Mouse (Mus musculus) heart, embryonic 10.5 days (tissue): ENCODE results near the gene 3110009E18Rik. TPM values are rescaled to one million over a fixed set of nuclear protein-coding genes. Genes with fewer than 3 reads are reported as not detected.

Experiments used
- DNase-seq: peaks from one replicate; pipeline ENCODE4 v3.0.0-alpha.2; 2017; ENCODE audit warnings: low spot score
- H3K27ac ChIP-seq: fragments of 300-500 bp; sonication (generic); 2 replicates; pipeline ENCODE4 v1.5.1; 2016; ENCODE audit warnings: mild to moderate bottlenecking
- H3K27me3 ChIP-seq: fragments of 300-500 bp; sonication (generic); 2 replicates; pipeline ENCODE4 v1.6.1; 2016; ENCODE audit warnings: mild to moderate bottlenecking; ENCODE audit not compliant: poor library complexity, insufficient read depth, severe bottlenecking
- H3K36me3 ChIP-seq: fragments of 300-500 bp; sonication (generic); 2 replicates; pipeline ENCODE4 v1.6.1; 2016; ENCODE audit warnings: mild to moderate bottlenecking, moderate library complexity
- H3K4me1 ChIP-seq: fragments of 300-500 bp; sonication (generic); 2 replicates; pipeline ENCODE4 v1.6.1; 2016; ENCODE audit warnings: mild to moderate bottlenecking
- H3K4me3 ChIP-seq: fragments of 300-500 bp; sonication (generic); 2 replicates; pipeline ENCODE4 v1.5.1; 2016; ENCODE audit warnings: mild to moderate bottlenecking, moderate library complexity
- H3K9me3 ChIP-seq: fragments of 300-500 bp; sonication (generic); 2 replicates; pipeline ENCODE4 v1.6.1; 2016; ENCODE audit warnings: mild to moderate bottlenecking, moderate library complexity
- WGBS: fragments of 180-500 bp; shearing (Covaris S2); methylation state at CpG from one replicate; pipeline ENCODE4 v1.1.7; 2016; 5-methylcytosine and 5-hydroxymethylcytosine counted together
- polyA plus RNA-seq: library from polyadenylated mRNA; unstranded; fragments of >200 nt; fragmentation: Nextera tagmentation; extraction: Ambion mirVana; gene quantifications from 2 replicates; pipeline ENCODE4 v1.2.1, GENCODE M21; 2016

The 3110009E18Rik gene
- polyA plus RNA-seq, 1 experiment from 2014 or later = 15.0 TPM

DNA sequence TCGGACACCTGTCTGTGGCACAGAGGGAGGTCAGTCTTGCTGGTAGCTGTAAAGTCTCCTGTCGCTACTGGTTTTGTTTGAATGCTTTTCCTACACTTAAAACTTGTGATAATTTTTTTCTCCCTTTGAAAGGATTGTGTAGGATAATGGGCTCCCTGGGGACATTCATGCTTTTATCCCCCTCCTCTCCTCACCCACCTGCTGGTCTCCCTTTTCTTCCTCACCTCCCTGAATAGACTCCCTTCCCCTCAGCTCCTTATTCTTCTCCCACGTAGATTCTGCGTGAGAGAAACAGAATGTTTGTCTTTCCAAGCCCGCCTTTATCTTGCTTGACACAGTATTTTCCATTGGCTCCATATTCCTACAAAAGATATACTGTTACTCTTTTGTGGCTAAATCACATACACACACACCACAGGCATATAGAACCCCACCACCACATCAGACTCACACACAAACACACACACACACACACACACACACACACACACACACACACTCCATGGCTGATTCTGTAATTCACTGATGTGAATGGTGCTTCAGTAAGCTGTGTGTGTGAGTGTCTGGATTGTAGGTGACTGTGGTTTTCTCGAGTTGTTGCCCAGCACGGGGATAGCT is 18.0 kb downstream of the 3110009E18Rik start:
- 38% methylated on average over 7 of the region's 7 CpGs for WGBS
- no peak overlapping the region for H3K27ac ChIP-seq

DNA sequence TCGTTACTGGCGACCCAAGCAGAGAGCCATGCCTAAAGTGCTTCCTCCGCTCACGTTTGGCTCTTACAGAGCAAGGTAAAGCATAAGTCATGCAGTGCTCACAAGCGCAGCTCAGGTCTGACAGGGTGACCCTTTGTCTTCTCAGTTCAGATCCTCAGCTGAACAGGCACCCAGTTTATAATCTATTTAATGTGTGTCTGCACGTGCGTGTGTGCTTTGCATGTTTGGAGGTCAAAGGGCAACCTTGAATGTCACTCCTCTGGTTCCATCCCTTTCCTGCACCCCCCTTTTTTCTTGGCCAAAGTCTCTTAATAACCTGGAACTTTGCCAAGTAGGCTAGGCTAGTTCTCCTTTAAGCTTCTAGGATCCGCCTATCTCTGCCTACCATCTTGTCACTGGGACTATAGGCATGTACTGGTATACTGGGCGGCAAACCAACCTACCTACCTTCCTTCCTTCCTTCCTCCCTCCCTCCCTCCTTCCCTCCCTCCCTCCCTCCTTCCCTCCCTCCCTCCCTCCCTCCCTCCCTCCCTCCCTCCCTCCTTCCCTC is 19.2 kb downstream of the 3110009E18Rik start:
- H3K27me3 ChIP-seq = no peaks in the 10 kb centered on the region
- H3K36me3 ChIP-seq = no peaks in the 10 kb centered on the region
- H3K27ac ChIP-seq = no peak overlapping the region
- no peak for DNase-seq
- H3K4me3 ChIP-seq = no peak overlapping the region
- no peaks in the 10 kb centered on the region; the same call in 1 of the 2 replicates for H3K4me1 ChIP-seq
- no peaks in the 10 kb centered on the region for H3K9me3 ChIP-seq
- 83% methylated on average over 9 of the region's 9 CpGs for WGBS

More for the DNA sequence above, 18.0 kb downstream of the 3110009E18Rik start:
- H3K4me3 ChIP-seq = no peak overlapping the region
- H3K9me3 ChIP-seq = no peaks in the 10 kb centered on the region
- no peak for DNase-seq
- no peaks in the 10 kb centered on the region for H3K27me3 ChIP-seq
- no peaks in the 10 kb centered on the region; the same call in 1 of the 2 replicates for H3K4me1 ChIP-seq
- no peaks in the 10 kb centered on the region for H3K36me3 ChIP-seq

DNA sequence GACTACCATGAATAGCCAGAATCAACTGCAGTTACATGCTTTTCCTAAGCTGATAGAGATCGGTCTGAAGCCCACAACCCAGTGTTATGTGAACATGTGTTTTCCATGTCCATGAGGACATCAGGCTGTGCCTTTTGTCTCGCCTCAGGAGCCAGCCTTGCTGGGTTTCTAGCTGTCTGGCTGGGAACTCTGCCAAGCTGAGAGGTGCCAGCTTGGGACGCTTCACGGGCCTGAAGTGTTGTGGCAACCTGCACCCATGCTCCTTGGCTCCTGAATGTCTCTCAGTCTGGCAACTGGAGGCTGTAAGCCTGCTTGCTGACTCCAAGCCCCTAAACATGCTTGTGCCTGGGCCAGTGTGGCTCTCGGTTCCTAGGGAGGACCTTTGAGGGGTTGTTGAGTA is 21.6 kb downstream of the 3110009E18Rik start:
- H3K27me3 ChIP-seq = no peaks in the 10 kb centered on the region
- no peak for DNase-seq
- no peaks in the 10 kb centered on the region for H3K9me3 ChIP-seq
- H3K36me3 ChIP-seq = no peaks in the 10 kb centered on the region
- 84% methylated on average over 5 of the region's 5 CpGs for WGBS
- H3K27ac ChIP-seq = no peak overlapping the region
- H3K4me3 ChIP-seq = no peak overlapping the region
- no peaks in the 10 kb centered on the region; the same call in 1 of the 2 replicates for H3K4me1 ChIP-seq

DNA sequence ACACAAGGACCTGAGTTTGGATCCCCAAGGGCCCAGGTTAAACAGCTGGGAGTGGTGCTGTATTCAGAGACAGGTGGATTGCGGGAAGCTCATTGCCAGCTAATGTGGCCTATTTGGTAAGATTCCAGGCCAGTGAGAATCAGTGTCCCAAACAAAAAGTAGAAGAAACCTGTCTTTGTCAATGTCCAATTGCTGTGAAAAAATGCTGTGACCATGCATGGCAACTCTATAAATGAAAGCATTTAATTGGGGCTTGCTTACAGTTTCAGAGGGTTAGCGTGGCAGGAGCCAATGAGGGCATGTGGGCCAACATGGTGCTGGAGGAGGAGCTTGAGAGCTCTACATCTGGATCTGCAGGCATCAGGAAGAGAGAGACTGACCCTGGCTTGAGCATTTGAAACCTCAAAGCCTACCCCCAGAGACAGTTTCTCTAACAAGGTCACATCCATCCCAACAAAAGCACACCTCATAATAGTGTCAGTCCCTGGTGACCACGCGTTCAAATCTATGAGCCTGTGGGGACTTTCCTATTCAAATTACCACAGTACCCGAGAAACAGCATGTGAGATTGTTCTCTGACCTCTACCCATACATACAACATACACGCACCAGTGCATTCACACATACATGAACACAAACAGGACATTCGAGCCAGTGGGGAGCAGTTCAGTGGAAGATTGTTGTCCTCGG is 24.7 kb downstream of the 3110009E18Rik start:
- Histone ChIP-seq H3K27me3 (no peaks in the 10 kb centered on the region), H3K9me3 (no peaks in the 10 kb centered on the region), H3K4me3 (no peak overlapping the region), H3K27ac (no peak overlapping the region), H3K36me3 (no peaks in the 10 kb centered on the region), H3K4me1 (no peaks in the 10 kb centered on the region)
- WGBS = 87% methylated on average over 8 of the region's 8 CpGs
- DNase-seq = no peak

DNA sequence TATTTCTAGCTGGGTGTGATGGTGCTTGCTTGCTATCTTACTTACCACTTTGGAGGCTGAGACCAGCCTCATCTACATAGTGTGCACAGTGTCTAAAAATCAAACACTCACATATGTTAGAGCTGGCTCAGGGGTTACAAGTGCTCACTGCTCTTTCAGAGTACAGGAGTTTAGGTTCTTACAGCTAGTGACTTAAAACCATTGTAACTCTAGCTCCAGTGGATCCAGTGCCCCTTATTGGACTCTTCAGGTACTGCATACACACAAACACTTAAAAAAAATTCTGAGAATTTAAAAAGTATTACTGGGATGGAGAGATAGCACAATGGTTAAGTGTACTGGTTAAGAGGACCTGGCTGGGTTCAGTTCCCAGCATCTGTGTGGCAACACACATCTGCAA is 26.0 kb downstream of the 3110009E18Rik start:
- no peaks in the 10 kb centered on the region for H3K9me3 ChIP-seq
- no peak overlapping the region for H3K4me3 ChIP-seq
- no peaks in the 10 kb centered on the region for H3K27me3 ChIP-seq
- no peak for DNase-seq
- H3K4me1 ChIP-seq = no peaks in the 10 kb centered on the region
- no peak overlapping the region for H3K27ac ChIP-seq
- H3K36me3 ChIP-seq = no peaks in the 10 kb centered on the region

DNA sequence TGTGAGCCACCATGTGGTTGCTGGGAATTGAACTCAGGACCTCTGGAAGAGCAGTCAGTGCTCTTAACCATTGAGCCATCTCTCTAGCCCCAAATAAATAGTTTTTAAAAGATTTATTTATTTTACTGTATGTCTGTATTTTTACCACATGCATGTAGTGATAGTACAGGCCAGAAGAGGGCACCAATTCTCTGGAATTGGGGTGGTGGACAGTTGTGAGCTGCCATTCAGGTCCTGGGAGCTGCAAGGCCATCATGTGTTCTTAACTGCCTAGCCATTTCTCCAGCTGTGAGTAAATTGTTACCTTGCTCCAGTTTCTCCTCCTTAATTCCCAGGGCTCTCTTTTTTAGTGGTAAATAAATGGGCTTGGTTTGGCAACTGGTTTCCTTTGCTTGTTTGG is 33.2 kb downstream of the 3110009E18Rik start:
- no peak for DNase-seq
- Histone ChIP-seq H3K27ac (no peak overlapping the region), H3K4me1 (no peaks in the 10 kb centered on the region), H3K4me3 (no peak overlapping the region), H3K27me3 (no peaks in the 10 kb centered on the region), H3K36me3 (no peaks in the 10 kb centered on the region), H3K9me3 (no peaks in the 10 kb centered on the region)

DNA sequence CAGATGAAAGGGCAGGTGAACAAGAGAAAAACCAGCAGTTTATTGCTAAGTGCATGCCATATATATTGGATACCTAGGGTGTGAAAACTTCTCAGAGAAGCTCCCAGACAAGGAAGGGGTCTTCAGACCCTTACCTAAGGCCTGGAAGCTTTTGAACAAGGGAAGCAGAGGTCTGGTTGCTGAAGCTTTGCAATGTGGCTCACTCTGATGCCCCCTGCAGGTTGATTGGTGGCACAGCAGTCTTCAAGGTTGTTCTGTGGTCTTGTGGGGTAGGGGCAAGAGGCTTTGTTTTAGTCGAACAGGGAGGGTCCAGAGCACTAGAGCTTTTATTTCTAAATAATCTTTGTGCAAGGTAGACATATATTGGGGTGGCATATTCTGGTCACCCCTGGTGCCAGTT is 34.3 kb downstream of the 3110009E18Rik start:
- H3K36me3 ChIP-seq = no peaks in the 10 kb centered on the region
- DNase-seq = no peak
- 23% methylated on average over 1 of the region's 1 CpGs for WGBS

DNA sequence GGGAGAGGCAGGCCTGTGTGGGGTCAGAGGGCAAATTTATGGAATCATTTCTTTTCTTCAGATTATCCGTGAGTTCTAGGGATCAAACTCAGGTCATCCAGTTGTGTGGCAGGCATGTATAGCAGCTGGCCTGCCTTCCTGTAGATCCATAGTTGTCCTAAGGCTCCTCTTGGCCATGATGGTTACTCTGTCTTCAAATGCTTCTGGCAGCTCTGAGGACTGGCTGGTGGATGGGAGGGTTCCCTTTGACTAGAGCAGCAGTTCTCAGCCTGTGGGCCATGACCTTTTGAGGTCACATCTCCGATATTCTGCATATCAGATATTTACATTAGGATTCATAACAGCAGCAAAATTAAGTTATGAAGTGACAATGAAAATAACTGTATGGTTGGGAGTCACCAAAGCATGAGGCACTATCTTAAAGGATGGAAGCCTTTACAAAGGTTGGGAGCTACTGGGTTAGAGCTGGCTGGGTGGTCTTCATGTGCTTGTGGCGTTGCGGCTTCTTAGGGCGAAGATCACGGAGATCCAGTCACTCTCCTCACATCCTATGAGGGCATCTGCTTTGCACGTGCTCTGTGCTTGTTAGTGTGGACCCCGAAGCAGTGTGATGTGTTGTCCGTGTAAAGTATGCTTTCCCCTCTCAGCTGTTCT is 37.6 kb downstream of the 3110009E18Rik start:
- WGBS = 87% methylated on average over 9 of the region's 9 CpGs
- Histone ChIP-seq H3K36me3 (no peaks in the 10 kb centered on the region), H3K27me3 (no peaks in the 10 kb centered on the region), H3K9me3 (no peaks in the 10 kb centered on the region), H3K4me1 (no peaks in the 10 kb centered on the region), H3K27ac (no peak overlapping the region), H3K4me3 (no peak overlapping the region)
- DNase-seq = no peak

More for the DNA sequence above, 34.3 kb downstream of the 3110009E18Rik start:
- Histone ChIP-seq H3K27ac (no peak overlapping the region), H3K4me3 (no peak overlapping the region), H3K9me3 (no peaks in the 10 kb centered on the region), H3K4me1 (no peaks in the 10 kb centered on the region), H3K27me3 (no peaks in the 10 kb centered on the region)

DNA sequence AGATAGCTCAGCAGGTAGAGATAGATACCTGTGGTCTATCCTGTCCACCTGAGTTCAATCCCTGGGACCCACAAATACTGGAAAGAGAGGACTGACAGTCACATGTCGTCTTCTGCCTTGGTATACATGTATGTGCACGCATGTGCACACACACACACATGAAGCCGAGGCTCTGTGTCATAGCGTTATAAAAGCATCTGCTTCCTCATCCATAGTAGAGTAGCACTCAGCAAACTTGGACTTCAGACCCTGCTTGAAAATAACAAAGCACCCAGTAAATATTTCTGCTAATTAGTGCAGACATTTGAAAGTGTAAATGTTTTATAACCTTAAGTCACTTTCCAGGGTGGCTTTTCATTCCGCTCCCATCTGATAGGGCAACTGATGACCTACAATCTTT is 40.5 kb downstream of the 3110009E18Rik start:
- Histone ChIP-seq H3K9me3 (no peaks in the 10 kb centered on the region), H3K27ac (no peak overlapping the region), H3K36me3 (no peaks in the 10 kb centered on the region), H3K4me3 (no peak overlapping the region), H3K27me3 (no peaks in the 10 kb centered on the region), H3K4me1 (no peaks in the 10 kb centered on the region)
- 89% methylated on average over 5 of the region's 5 CpGs for WGBS
- DNase-seq = no peak

DNA sequence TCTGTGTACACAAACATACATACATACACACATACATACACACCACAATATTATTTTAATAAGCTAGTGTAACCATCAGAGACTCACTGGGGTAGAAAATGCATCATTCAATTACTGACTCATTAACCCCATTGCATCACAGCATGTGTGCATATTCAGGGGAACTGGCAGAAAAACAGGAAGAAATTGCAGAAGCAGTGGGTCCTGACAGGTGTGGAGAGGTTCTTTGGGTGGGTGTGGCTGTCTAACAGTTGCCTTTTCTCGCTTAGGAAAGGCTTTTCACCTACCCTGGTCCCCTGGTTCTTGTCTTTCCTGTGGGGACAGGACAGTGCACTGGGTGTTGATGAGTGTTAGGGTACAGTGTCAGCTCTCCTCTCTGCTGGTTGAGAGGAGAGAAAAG is 41.6 kb downstream of the 3110009E18Rik start:
- WGBS = 50% methylated on average over 1 of the region's 1 CpGs

DNA sequence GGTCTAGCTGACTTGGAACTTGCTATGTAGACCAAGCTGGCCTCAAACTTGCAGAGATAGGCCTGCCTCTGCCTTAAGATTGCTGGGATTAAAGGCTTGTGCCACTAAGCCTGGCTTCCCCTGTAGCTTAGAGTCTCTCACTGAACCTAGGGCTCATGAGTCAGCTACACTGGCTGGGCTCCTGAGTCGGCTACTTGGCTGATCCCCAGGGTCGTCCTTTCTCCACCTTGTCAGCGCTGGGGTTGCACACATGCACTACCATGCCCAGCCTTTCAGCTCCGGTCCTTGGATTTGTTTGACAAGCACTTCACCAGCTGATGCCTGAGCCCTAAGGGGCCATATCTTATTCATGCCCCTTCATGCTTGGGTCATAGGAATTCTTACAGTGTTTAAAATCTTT is 47.0 kb downstream of the 3110009E18Rik start:
- H3K9me3 ChIP-seq = no peaks in the 10 kb centered on the region
- DNase-seq = no peak
- no peaks in the 10 kb centered on the region for H3K4me1 ChIP-seq
- H3K27me3 ChIP-seq = no peaks in the 10 kb centered on the region
- 64% methylated on average over 4 of the region's 4 CpGs for WGBS
- no peak overlapping the region for H3K4me3 ChIP-seq
- no peaks in the 10 kb centered on the region for H3K36me3 ChIP-seq
- H3K27ac ChIP-seq = no peak overlapping the region

More for the DNA sequence above, 41.6 kb downstream of the 3110009E18Rik start:
- no peaks in the 10 kb centered on the region for H3K36me3 ChIP-seq
- no peak overlapping the region for H3K4me3 ChIP-seq
- no peaks in the 10 kb centered on the region for H3K27me3 ChIP-seq
- no peak overlapping the region for H3K27ac ChIP-seq
- DNase-seq = no peak
- H3K9me3 ChIP-seq = no peaks in the 10 kb centered on the region
- no peaks in the 10 kb centered on the region for H3K4me1 ChIP-seq

DNA sequence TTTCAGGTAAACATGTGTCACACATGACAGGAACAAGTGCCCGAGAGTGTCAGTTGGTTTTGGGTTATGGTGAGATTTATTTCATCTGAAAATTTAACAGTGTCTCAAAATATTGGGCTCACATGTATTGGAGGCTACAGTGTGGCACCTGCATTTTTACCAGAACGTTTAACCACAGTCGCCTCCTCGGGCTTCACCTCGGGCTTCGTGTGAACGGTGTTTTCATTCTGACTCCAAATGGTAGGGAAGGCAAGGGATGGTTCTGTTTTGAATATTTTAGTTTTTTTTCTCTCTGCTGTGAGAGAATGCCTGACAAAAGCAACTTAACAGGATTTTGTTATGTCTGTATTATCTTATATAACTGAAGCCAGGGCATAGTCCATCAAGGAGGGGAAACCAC is 47.7 kb downstream of the 3110009E18Rik start:
- 88% methylated on average over 7 of the region's 7 CpGs for WGBS
- Histone ChIP-seq H3K9me3 (no peaks in the 10 kb centered on the region), H3K27ac (no peak overlapping the region), H3K27me3 (no peaks in the 10 kb centered on the region), H3K4me1 (no peaks in the 10 kb centered on the region), H3K4me3 (no peak overlapping the region), H3K36me3 (no peaks in the 10 kb centered on the region)
- DNase-seq = no peak

DNA sequence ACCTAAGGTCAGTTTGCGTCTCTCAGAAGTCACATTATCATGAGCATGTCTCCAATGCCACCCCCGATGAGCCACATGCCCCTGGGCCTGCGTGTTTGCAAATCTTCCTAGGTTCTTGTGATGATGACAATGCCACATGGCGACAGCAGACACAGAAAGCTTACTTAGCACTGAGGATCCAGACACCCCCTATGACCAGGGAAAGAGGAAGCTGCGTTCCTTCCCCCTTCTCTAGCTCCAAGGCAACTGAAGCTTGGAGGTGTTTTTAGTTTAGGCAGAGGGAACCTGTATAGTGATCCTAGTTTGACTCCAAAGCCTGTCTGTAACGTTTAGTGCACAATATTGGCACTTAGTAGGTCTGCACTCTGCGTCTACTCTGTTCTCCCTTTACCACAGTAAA is 49.3 kb downstream of the 3110009E18Rik start:
- H3K4me3 ChIP-seq = no peak overlapping the region
- no peaks in the 10 kb centered on the region for H3K36me3 ChIP-seq
- no peaks in the 10 kb centered on the region for H3K27me3 ChIP-seq
- no peaks in the 10 kb centered on the region for H3K9me3 ChIP-seq
- H3K27ac ChIP-seq = no peak overlapping the region
- 79% methylated on average over 7 of the region's 7 CpGs for WGBS
- no peaks in the 10 kb centered on the region for H3K4me1 ChIP-seq
- DNase-seq = no peak
